Mouse (Mus musculus): ENCODE results near the gene Cep112. TPM values are rescaled to one million over a fixed set of nuclear protein-coding genes. Genes with fewer than 3 reads are reported as not detected.

Cep112 gene
- polyA plus RNA-seq, 2 experiments from 2014 or later: 4.5 to 5.8 TPM

Other genes starting within 250 kb of the Cep112 start
- not detected for gene Apoh, start 81.8 kb upstream of the Cep112 start, polyA plus RNA-seq (2017; shearing (Covaris generic))
- gene Prkca, start 81.3 kb upstream of the Cep112 start, polyA plus RNA-seq (2017; shearing (Covaris generic)): 10 to 100 TPM; 13.0 to 15.3 TPM